Mouse (Mus musculus) large intestine, adult 2 months (tissue): Measurements from ENCODE around the gene Col25a1. TPM values are rescaled to one million over a fixed set of nuclear protein-coding genes. Genes with fewer than 3 reads are reported as not detected.

Source experiments
- DNase-seq: peaks from one replicate; pipeline ENCODE4 v3.0.0-alpha.2; 2012; ENCODE audit warnings: low read depth, low spot score
- WGBS: fragments of 180-500 bp; shearing (Covaris S2); methylation state at CpG from one replicate; pipeline ENCODE4 v1.1.7; 2018; 5-methylcytosine and 5-hydroxymethylcytosine counted together
- polyA plus RNA-seq: library from polyadenylated mRNA; depleted of rRNA; stranded (reverse); fragments of >200 nt; gene quantifications from 2 replicates; pipeline ENCODE4 v1.2.3, GENCODE M21; 2012

Gene Col25a1
- polyA plus RNA-seq, 1 experiment = 0.01 TPM

DNA sequence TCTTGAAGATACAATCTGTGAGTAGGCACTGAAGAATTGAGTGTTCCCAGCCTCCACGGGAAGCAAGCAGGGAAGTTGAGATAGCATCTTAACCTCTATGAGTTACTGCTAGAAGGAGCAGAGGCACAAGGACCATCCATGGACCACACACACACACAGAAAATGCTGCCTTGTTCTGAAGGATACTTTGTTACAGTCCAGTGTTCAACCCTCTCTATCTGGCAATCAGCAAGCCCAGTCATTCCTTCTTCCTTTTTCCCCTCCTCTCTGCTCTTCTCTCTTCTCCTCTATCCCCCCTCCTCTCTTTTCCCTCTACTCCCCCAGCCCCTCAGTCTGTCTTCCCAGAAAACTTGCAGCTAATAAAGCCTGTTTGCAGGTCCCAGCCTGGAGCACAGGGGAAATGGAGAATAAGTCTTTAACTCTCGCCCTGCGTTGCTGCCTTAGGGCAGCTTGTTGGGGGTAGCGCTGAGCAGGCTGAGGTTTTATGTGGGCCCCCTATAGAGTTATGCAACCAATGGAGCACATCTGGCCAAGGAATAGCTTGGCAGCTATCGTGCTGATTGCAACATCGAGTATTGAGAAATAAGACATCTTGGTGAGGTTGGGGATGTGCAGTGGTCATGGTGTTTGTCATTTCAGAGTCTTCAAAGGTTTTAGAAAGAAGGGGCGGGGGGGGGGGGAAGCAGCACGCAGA is 235.8 kb downstream of the Col25a1 start:
- no peak for DNase-seq
- WGBS = 67% methylated on average over 8 of the region's 8 CpGs

DNA sequence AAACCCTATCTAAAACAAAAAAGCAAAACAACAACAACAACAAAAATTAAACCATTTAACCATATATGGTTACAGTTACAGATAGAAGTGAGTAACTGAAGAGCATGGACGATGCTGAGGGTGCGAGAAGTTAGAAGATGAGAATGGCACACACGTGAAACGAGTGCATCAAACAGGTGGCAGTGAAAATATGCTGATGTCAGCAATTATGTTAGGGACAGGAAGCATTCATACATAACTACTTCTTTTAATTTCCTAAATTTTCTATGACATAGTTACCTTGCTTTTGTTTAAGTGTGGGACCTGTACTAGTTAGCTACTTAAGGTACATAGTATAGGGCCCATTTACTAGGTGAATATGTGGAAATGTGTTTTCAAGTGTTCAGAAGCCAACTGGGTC is 237.1 kb downstream of the Col25a1 start:
- no peak for DNase-seq
- WGBS = 87% methylated on average over 4 of the region's 4 CpGs

DNA sequence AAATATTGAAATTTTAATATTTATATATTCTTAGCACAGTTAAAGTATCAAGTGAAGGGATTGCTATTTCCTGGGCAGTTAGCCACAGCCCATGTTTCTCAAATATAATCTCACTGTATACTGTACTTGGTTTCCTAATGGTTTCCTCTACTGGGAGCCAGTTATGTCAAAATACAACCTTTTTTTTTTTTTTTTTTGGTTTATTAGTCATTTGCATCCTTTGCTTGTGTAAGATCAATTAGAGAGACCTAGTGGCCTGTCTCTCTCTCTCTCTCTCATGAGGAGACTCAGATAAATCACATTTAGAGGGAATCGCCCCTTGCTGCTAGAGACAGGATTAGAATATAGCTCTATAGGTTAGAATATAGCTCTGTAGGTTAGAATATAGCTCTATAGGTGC is 237.8 kb downstream of the Col25a1 start:
- no peak for DNase-seq
- WGBS = 82% methylated on average over 1 of the region's 1 CpGs

DNA sequence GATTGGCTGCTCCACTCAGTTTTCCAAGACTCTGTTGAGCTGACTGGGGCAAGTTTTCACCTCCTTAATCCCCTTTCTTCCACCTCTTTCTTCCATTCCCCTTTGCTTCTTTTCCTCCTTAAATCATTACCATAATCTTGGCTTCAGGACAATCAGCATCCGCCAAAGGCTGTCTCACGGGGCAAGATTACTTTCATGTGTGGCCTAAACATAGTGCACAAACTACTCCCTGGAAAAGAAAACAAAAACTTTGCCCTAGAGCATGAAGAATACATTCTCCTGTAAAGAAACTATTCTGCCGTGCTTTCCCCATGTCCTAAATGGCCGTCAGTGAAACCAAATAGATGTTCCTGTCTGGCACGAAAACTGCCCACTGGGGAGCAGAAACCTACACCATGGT is 238.9 kb downstream of the Col25a1 start:
- no peak for DNase-seq
- 69% methylated on average over 5 of the region's 5 CpGs for WGBS

DNA sequence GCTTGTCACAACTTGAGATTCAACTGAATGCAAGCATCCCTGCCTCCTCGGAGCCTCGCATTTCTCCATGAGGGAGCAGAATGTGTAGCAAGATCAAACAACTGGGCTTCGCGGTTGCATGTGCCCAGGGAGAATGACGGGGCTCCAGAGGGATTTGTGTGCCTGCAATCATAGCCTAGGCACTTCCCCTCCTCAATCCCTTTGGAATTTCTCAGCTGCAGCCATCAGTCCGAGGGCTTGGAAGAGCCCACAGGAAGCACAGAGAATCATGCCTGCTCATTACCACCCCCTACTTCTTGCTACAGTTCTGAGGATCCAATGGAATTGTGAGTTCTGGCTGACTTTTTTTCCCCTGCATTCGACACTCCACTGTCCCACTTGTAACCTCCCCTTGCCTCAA is 241.8 kb downstream of the Col25a1 start:
- DNase-seq = no peak
- WGBS = 61% methylated on average over 7 of the region's 7 CpGs

DNA sequence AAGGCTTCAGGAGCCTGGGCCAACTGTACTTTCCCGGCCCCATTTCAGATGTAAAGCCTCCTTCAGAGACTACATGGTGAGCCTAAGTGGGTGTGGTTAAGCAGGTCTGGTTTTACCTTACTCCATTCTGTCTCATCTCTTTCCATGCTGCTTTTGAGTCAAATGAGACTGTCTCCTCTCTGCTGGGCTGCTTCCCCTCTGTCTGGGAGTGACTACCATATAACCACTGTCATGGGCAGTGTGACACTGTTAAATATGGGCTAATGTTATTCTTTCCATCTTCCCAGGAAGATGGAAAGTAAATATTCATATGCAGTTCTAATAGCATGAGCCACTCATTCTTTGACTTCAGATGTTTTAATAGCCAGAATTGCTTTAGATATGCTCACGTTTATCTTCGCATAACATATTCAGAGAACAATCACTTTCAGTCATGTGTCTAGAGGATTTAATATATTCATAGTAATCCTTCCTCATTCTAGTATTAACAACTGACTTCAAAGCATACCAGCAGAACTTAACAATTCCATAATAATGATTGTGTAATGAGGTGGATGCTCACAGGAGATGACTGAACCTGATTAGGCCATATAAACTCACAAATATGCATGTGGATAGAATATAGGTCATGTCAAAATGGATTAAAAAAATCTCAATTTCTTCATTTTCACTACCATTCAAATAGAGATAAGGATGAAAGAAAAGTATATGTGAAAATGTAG is 243.5 kb downstream of the Col25a1 start:
- WGBS = 75% methylated on average over 3 of the region's 3 CpGs
- no peak for DNase-seq

DNA sequence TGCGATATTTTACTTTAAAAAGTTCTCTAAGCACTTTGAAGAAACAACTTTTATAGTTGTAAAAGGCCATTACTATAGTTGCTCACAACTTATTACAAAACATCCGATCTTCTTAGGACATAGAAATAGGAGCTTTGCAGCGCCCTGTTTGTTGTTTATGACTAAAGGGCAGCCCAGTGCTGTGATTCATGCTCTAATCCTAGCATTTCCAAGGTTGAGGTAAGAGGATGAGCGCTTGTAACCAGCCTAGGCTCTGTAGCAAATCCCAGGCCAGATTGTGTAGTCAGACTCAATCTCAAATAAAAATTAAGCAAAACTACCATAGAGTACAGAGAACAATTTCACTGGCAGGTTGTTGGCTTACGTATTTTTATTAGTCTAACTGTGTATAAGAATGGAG is 246.5 kb downstream of the Col25a1 start:
- 80% methylated on average over 5 of the region's 5 CpGs for WGBS
- no peak for DNase-seq

DNA sequence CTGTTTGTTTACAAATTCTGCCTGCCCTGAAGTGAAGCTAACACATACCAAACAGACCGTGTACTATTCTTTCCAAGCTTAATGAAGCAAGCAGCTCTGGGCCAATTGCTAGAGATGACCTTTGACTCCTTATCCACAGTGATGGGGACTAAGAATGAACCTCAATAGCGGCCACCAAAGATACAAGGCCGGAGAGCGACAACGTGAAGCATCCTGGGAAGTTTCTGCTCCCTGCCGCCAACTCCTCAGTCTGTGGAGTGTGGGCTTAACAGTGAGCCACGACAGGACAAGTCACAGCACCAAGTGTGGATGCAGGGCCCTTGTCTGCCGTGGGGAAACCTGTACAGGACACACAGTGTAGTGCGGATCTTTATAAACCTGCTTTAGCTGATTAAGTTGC is 247.3 kb downstream of the Col25a1 start:
- 72% methylated on average over 9 of the region's 9 CpGs for WGBS
- no peak for DNase-seq

DNA sequence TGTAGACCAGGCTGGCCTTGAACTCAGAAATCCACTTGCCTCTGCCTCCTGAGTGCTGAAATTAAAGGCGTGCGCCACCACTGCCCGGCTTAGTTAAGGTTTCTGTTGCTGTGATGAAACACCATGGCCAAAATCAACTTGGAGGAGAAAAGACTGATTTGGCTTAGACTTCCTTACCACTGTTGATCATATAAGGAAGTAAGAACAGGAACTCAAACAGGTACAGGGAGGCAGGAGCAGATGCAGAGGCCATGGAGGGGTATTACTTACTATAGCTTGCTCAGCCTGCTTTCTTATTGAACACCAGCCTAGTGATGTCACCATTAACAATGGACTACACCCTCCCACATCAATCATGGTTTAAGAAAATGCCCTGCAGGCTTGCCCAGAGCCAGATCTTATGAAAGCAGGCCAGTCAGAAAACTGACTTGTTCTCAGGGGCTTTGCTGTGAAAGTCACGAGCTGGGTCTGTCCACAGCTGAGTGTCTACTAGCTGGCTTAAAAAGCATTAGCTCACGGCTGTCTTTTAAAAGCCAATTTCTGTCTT is 249.1 kb downstream of the Col25a1 start:
- WGBS = 88% methylated on average over 5 of the region's 5 CpGs

DNA sequence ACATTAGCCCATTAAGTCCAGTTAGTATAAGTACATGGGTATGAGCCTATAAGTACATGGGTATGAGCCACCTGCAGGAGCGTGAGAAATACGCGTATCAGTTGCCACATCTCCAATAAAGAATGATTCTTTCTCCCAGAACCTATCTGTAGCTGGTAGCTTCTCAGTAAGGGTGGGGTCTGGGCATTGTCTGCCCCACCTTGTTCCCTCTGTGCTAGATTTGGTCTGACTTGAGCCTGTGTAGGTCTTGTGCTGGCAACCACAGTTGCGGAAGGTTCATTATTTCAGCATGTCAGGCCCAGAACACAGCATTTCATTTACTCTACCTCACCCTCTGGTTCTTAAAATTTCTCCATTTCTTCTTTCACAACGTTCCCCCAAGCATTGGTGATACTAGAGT is 250.4 kb downstream of the Col25a1 start:
- no peak for DNase-seq
- 89% methylated on average over 5 of the region's 5 CpGs for WGBS

More for the DNA sequence above, 249.1 kb downstream of the Col25a1 start:
- DNase-seq = no peak

DNA sequence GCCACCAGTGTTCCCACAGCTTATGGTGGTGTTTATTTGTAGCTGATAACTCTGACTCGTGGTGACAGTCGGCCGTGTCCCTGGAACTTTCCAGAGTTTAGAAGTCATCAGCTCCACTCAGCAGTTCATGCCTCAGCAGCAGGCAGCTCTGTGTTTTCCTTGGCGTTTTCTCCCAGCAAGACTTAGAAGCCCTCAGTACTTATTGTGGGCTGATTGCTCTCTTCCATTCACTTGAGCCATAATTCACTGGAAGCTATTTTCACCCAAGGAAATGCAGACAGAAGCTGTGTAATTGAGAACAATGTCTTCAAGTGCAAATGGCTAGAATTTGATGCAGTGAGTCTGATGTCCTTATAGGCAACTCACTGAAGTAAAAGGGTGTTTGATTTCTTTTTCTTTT is 254.6 kb downstream of the Col25a1 start:
- WGBS = 59% methylated on average over 4 of the region's 4 CpGs
- DNase-seq = no peak

DNA sequence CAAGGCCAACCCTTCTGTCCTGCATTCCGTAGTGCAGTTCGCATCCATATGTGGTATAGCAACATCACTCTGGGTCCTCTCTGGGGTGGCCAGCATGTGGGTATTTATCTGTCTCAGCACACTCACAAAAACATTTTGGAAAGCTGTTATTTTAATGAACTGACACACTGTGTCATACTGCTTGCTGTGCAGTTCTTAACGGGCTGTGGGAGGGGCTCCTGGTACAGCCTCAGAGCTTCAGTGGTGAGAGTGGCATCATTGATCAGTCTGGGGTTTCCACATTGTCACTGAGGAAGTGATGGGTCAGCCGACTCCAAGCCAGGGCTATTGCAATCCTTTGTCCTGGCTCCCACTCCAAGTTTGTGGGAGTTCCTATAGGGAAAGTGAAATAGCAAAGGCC is 255.9 kb downstream of the Col25a1 start:
- whole genome bisulfite sequencing = 89% methylated on average over 4 of the region's 4 CpGs
- DNase-seq = no peak

DNA sequence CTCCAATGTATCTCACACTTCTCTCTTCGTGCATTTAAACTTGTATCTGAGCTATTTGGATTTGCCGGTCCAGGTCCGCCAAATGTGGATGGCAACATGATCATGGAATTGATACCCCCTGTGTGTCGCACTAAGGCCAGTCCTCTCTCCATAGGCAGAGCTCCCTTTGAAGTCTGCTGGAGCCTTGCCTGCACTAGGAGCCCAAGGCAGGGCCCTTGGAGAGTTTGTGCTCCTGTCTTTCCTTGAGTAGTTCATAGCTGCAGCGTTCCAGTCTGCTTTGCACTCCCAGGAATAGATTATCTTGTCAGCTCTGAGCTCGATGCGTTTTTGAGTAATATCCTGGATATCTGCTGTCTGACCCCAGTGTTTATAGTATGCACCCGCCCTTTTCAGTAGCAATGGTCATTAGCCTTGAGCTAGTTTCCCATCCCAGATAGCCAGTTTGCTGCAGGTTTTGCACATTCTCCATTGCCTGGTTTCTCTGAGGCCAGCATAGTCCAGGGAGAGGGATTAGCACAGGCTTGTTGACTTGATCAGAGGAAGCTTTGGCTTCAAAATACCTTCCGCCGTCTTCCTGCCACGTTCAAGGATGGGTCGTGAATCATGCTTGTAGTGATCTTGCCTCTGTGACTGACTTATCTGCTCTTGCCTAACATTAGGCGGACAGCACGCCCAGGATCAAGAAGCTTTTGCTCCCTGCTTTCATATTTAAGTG is 258.1 kb downstream of the Col25a1 start:
- DNase-seq = no peak
- WGBS = 61% methylated on average over 14 of the region's 14 CpGs

DNA sequence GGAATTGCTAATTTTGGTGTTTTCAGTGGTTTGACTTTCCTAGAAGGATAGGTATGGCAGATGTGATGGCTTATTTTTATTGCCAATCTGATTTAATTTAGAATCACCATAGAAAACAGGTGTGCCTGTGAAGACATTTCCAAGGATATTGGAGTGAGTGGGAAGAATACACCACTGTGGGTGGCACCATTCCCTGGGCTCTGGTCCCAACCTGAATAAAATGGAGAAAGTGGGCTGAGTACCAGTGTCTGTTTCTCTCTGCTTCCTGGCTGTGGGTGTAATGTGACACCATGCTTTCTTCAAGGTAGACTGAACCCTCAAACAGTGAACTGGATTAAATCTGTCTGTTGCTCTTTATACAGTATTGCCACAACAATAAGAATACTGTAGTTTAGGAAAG is 265.3 kb downstream of the Col25a1 start:
- no peak for DNase-seq

DNA sequence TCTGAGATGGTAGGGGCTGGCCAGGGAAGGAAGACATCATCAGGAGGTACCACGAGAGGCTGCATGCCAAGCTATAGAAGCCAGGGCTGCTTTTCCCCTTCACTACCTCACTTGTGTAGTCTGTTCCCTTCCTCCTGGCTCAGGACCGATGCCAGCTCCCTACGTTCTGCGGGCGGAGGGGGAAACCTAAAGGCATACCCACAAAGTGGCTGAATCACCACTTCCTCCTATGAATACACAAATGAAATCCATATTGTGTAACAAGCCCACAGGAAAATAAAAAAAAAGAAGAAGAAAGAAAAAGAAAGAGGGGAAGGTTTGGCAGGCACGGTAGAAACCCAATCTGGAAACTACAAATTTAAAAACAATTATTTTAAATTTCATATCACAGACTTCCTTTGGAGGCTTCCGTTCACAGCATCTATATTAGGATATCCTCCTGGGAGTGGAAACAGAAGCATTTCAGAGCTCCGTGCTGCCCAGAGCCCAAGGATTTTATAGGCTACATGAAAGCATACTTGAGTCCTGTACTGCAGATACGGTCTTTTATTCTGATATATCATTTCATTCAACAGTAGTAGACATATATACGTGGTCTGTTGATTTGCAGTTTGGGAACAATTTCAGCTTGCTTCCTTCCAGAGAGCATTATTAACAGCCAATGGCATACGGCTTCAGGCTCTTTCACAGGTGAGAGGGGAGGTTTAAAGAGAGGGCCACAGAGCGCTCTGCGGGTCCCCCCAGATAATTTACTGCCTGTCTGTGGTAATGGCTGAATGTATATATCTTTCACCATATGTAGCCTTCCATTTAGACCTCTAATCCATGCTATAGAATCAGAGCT is 269.6 kb downstream of the Col25a1 start:
- no peak for DNase-seq
- 65% methylated on average over 13 of the region's 13 CpGs for WGBS

DNA sequence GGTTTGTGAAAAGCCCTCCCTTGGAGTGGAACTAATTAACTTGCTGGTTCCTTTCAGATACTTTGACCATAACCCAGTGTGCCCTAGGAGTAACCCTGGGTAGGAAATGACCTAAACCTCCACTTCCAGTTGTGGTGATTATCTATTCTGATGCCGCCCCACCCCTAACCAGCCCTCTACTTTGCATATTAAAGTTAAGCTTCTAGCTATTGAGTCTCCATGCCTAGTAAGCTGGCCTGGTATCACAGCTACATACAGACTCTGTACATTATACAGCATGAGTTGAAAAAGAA is 270.2 kb downstream of the Col25a1 start:
- no peak for DNase-seq
- WGBS = 85% methylated on average over 1 of the region's 1 CpGs

DNA sequence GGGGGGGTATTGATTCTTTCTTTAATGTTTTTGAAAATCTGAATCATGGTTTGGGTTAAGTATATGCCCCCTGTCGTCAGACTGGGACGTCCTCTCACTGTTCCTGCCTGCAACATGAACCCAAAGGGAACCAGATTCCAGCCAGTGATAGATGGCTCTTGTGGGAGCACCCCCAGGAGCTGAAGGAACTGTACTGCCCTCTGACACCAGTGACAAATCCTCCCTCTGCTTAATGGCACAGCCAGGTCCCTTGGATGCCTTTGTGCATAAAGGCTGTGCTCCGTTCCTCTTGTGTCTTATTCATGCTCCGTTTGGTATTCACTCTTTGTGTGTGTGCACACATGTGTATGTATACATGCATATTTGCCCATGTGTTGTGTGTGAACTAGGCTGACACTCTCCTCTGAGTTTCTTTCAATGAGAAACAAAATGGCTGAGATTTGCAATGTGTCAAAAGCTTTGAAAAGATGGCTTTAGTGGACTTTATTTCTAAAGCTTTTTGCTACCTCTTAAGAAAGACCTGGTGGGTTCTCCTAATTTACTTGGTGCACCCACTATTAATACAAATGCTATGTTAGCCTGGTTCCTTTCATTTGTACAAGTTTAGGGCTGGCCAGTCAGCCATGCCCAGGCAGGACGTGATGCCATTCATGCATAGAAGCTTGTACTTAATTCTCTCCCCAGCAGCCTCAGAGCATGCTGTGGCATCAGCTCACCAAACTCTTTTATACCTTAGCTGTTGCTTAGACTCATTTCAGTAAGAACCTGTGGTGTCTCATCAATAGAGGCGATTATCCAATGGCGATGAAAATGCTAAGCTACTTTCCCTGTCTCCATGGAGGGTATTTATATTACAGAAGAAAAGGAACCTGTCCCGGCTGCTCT is 273.5 kb downstream of the Col25a1 start:
- no peak for DNase-seq
- WGBS = 80% methylated on average over 8 of the region's 8 CpGs

DNA sequence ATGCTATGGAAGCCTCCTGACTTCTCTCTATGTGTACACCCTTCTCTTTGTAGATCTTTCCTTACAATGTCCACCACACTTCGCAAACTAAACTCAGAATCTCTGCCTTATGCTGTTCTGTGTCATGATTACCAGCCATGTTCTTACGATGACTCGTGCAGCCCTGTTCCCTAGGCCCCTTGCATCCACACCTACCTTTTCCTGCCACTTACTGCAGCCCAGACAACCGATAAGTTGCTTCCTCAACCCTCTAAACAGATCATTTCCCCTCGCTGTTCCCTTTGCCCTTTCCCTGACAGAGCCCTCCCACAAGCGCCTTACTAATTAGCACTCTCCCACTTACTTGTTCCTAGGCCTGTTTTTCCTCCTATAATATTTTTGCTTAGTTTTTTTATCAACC is 275.9 kb downstream of the Col25a1 start:
- 60% methylated on average over 6 of the region's 6 CpGs for WGBS
- no peak for DNase-seq

DNA sequence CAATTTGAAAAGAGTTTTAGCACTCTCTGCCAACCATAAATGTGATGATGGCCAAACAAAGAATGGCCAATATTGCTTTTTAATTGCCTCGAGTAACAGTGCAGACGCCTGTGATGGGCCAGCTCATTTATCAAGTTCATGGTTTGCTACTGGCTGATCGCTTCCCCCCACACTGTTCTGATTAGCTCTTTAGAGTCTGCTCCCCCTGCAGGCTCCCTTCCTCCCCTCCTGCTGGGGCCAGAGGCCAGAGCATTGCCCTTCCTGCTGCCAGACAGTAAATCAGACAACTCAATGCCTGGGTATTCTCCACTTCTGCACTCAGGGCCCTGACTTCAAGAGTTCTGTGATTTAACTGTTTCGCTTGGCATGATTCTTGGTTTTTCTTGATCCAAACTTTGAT is 281.9 kb downstream of the Col25a1 start:
- no peak for DNase-seq
- 41% methylated on average over 4 of the region's 4 CpGs for WGBS
